Mouse (Mus musculus) heart, embryonic 14.5 days (tissue): Measurements from ENCODE around the gene Acvrl1. TPM values are rescaled to one million over a fixed set of nuclear protein-coding genes. Genes with fewer than 3 reads are reported as not detected.
A peak's percentile ranks its signal among the peaks of the same experiment; 100 is the strongest.
"Not testable (repeated sequence)": the region's sequence is repeated elsewhere in the genome, so short reads cannot be mapped to it uniquely, and the experiment has no call there.

Source experiments
- ATAC-seq: fragments of 200-750 bp; cut with Nextera tagmentation; 2 replicates; pipeline ENCODE4 v1.8.0; 2017; ENCODE audit warnings: low read depth, moderate TSS enrichment; ENCODE audit not compliant: insufficient number of reproducible peaks, insufficient read depth, low FRiP score
- H3K27ac ChIP-seq, 2 experiments: fragments of 200-500 bp in 1 of 2; fragments of 300-500 bp in 1 of 2; sonication (generic) in 1 of 2; replicated peaks in 1 of 2; 2 replicates each; pipeline ENCODE4 v1.5.1; 2012 to 2014; ENCODE audit warnings: low read depth in 2 of 2, low read length in 2 of 2, control low read depth in 1 of 2, mild to moderate bottlenecking in 1 of 2, mixed read lengths in 1 of 2; ENCODE audit not compliant: control insufficient read depth in 1 of 2, insufficient read depth in 1 of 2
- H3K27me3 ChIP-seq: fragments of 300-500 bp; sonication (generic); 2 replicates; pipeline ENCODE4 v1.6.1; 2014; ENCODE audit warnings: mild to moderate bottlenecking, low read length, control low read depth; ENCODE audit not compliant: control insufficient read depth, insufficient read depth
- H3K36me3 ChIP-seq: fragments of 300-500 bp; sonication (generic); 2 replicates; pipeline ENCODE4 v1.6.1; 2014; ENCODE audit warnings: mild to moderate bottlenecking, control low read depth, low read length, mixed read lengths; ENCODE audit not compliant: control insufficient read depth, insufficient read depth
- H3K4me1 ChIP-seq, 2 experiments: fragments of 200-500 bp in 1 of 2; fragments of 300-500 bp in 1 of 2; sonication (generic) in 1 of 2; 2 replicates each; pipeline ENCODE4 v1.6.1; 2012 to 2014; ENCODE audit warnings: low read length in 2 of 2, control low read depth in 1 of 2, mixed read lengths in 1 of 2; ENCODE audit not compliant: control insufficient read depth in 2 of 2, insufficient read depth in 2 of 2
- H3K4me2 ChIP-seq: fragments of 300-500 bp; sonication (generic); 2 replicates; pipeline ENCODE4 v1.6.1; 2014; ENCODE audit warnings: mild to moderate bottlenecking, low read length
- H3K4me3 ChIP-seq, 2 experiments: fragments of 200-500 bp in 1 of 2; fragments of 300-500 bp in 1 of 2; sonication (generic) in 1 of 2; 2 replicates each; pipeline ENCODE4 v1.5.1; 2012 to 2014; ENCODE audit warnings: low read length in 2 of 2, mild to moderate bottlenecking in 2 of 2, control low read depth in 1 of 2, low read depth in 1 of 2, moderate library complexity in 1 of 2; ENCODE audit not compliant: control insufficient read depth in 1 of 2, insufficient read depth in 1 of 2
- H3K9ac ChIP-seq: fragments of 300-500 bp; sonication (generic); 2 replicates; pipeline ENCODE4 v1.6.1; 2014; ENCODE audit warnings: mild to moderate bottlenecking, low read length
- H3K9me3 ChIP-seq: fragments of 300-500 bp; sonication (generic); 2 replicates; pipeline ENCODE4 v1.6.1; 2016; ENCODE audit warnings: low read length, control low read depth; ENCODE audit not compliant: control insufficient read depth
- WGBS: fragments of 180-500 bp; shearing (Covaris S2); extraction: QIAGEN DNeasy Blood & Tissue Kit; methylation state at CpG from one replicate; pipeline ENCODE4 v1.1.7; 2014; 5-methylcytosine and 5-hydroxymethylcytosine counted together
- polyA plus RNA-seq: library from polyadenylated mRNA; unstranded; fragments of >200 nt; fragmentation: Nextera tagmentation; extraction: Ambion mirVana; gene quantifications from 2 replicates; pipeline ENCODE4 v1.2.1, GENCODE M21; 2014

Gene Acvrl1
- polyA plus RNA-seq, 1 experiment from 2014 or later, result 5.8 TPM

GRCm38 (mm10) chr15:101113176-101113575, 15.1 kb upstream of the Acvrl1 start:
- H3K4me2 ChIP-seq, result no peak overlapping the region
- H3K27ac ChIP-seq, result 0 out of 4 replicates have a peak overlapping the region, but pooled peaks of 1 of the 2 experiments have one; percentile 9
- WGBS, result 75% methylated on average over 8 of the region's 8 CpGs
- H3K9ac ChIP-seq, result no peak overlapping the region
- ATAC-seq, result no peak
- H3K4me1 ChIP-seq, result peaks cover 0 to 4% of the 10 kb centered on the region in 2 experiments; a peak in 1 of 4 replicates
- no peak overlapping the region for H3K4me3 ChIP-seq
- H3K36me3 ChIP-seq, result no peaks in the 10 kb centered on the region
- H3K9me3 ChIP-seq, result no peaks in the 10 kb centered on the region
- H3K27me3 ChIP-seq, result no peaks in the 10 kb centered on the region

GRCm38 (mm10) chr15:101113778-101114177, 14.5 kb upstream of the Acvrl1 start:
- not testable (repeated sequence) for H3K4me3 ChIP-seq, ATAC-seq, H3K4me2 ChIP-seq, H3K36me3 ChIP-seq, H3K4me1 ChIP-seq, H3K27me3 ChIP-seq, H3K9me3 ChIP-seq, H3K9ac ChIP-seq
- WGBS, result 78% methylated on average over 2 of the region's 2 CpGs
- 0 out of 4 replicates have a peak overlapping the region, but pooled peaks of 1 of the 2 experiments have one; percentile 9 for H3K27ac ChIP-seq

- H3K9ac ChIP-seq, result no peak within 1 kb of the TSS
- ATAC-seq, result no peak
- H3K27ac ChIP-seq, result no peak within 1 kb of the TSS
- no peaks in the 10 kb centered on the region; the same call in 1 of the 2 replicates for H3K27me3 ChIP-seq
- H3K4me3 ChIP-seq, result no peak within 1 kb of the TSS
- WGBS, result 79% methylated on average over 5 of the region's 5 CpGs
- peaks cover 0 to 5% of the 10 kb centered on the region in 2 experiments; a peak in 1 of 4 replicates for H3K4me1 ChIP-seq
- no peaks in the 10 kb centered on the region for H3K36me3 ChIP-seq
- no peaks in the 10 kb centered on the region for H3K9me3 ChIP-seq
- H3K4me2 ChIP-seq, result no peak within 1 kb of the TSS
These were observed 12.7 kb upstream of the Acvrl1 start, which contains the start of gene Ankrd33 for GRCm38 (mm10) chr15:101115511-101116110. Gene Ankrd33, plus strand, starts transcription at chr15:101115755.

- H3K27ac ChIP-seq, result no peak overlapping the region
- peaks cover 5 to 8% of the 10 kb centered on the region in 2 experiments; a peak in 3 of 4 replicates for H3K4me1 ChIP-seq
- 58% methylated on average over 14 of the region's 14 CpGs for WGBS
- ATAC-seq, result no peak
- H3K4me2 ChIP-seq, result no peak overlapping the region
- no peak overlapping the region for H3K4me3 ChIP-seq
- no peaks in the 10 kb centered on the region for H3K9me3 ChIP-seq
- H3K9ac ChIP-seq, result no peak overlapping the region
- H3K36me3 ChIP-seq, result no peaks in the 10 kb centered on the region
- no peaks in the 10 kb centered on the region; the same call in 1 of the 2 replicates for H3K27me3 ChIP-seq
These were observed 9.8 kb upstream of the Acvrl1 start for GRCm38 (mm10) chr15:101118399-101119125.

GRCm38 (mm10) chr15:101121411-101122289, 6.7 kb upstream of the Acvrl1 start:
- Histone ChIP-seq H3K4me3 (no peak overlapping the region), H3K9me3 (no peaks in the 10 kb centered on the region), H3K27me3 (peaks cover 7% of the 10 kb centered on the region), H3K4me1 (peaks cover 8 to 9% of the 10 kb centered on the region in 2 experiments; a peak in 3 of 4 replicates), H3K27ac (no peak overlapping the region), H3K4me2 (no peak overlapping the region), H3K36me3 (no peaks in the 10 kb centered on the region), H3K9ac (no peak overlapping the region)
- 66% methylated on average over 9 of the region's 9 CpGs for WGBS
- ATAC-seq, result no peak

GRCm38 (mm10) chr15:101122290-101122589, 6.1 kb upstream of the Acvrl1 start:
- H3K4me3 ChIP-seq, result no peak overlapping the region
- no peak overlapping the region for H3K4me2 ChIP-seq
- no peak for ATAC-seq
- WGBS, result 35% methylated on average over 2 of the region's 2 CpGs
- no peaks in the 10 kb centered on the region for H3K36me3 ChIP-seq
- H3K4me1 ChIP-seq, result peaks cover 8 to 9% of the 10 kb centered on the region in 2 experiments; a peak in 3 of 4 replicates
- no peak overlapping the region for H3K9ac ChIP-seq
- H3K9me3 ChIP-seq, result no peaks in the 10 kb centered on the region
- H3K27me3 ChIP-seq, result peaks cover 8% of the 10 kb centered on the region
- no peak overlapping the region for H3K27ac ChIP-seq

GRCm38 (mm10) chr15:101123202-101123601, 5.1 kb upstream of the Acvrl1 start:
- 44% methylated on average over 4 of the region's 4 CpGs for WGBS
- H3K27me3 ChIP-seq, result peaks cover 17% of the 10 kb centered on the region
- ATAC-seq, result no peak
- H3K9ac ChIP-seq, result no peak overlapping the region
- H3K4me3 ChIP-seq, result no peak overlapping the region
- peak overlapping the region; percentile 50 to 53; a peak in 1 of 4 replicates for H3K27ac ChIP-seq
- no peak overlapping the region for H3K4me2 ChIP-seq
- H3K9me3 ChIP-seq, result no peaks in the 10 kb centered on the region
- H3K36me3 ChIP-seq, result no peaks in the 10 kb centered on the region
- peaks cover 10 to 13% of the 10 kb centered on the region in 2 experiments; a peak in 3 of 4 replicates for H3K4me1 ChIP-seq
